Mouse (Mus musculus) heart, postnatal 14 days (tissue): ENCODE data around the gene Chtf18. TPM values are rescaled to one million over a fixed set of nuclear protein-coding genes. Genes with fewer than 3 reads are reported as not detected.

Source experiments
- DNase-seq, 2 experiments: peaks; one replicate each; pipeline ENCODE4 v3.0.0; 2021 to 2022
- intact Hi-C: fragments of 180-260 bp; cut with DNase I; formaldehyde crosslinking; loops from one replicate; pipeline ENCODE4 v1.15.1; 2025
- microRNA-seq, 2 experiments: library from miRNA; unstranded; fragments of <30 nt; microRNA quantifications; one replicate each; pipeline ENCODE4 v1.2.0; 2021 to 2022
- total RNA-seq, 2 experiments: library from RNA; stranded (reverse); gene quantifications; 2 replicates each; pipeline ENCODE4 v1.2.3; 2021

Gene Chtf18
- total RNA-seq, 2 experiments from 2014 or later = 1.1 to 4.4 TPM

DNA sequence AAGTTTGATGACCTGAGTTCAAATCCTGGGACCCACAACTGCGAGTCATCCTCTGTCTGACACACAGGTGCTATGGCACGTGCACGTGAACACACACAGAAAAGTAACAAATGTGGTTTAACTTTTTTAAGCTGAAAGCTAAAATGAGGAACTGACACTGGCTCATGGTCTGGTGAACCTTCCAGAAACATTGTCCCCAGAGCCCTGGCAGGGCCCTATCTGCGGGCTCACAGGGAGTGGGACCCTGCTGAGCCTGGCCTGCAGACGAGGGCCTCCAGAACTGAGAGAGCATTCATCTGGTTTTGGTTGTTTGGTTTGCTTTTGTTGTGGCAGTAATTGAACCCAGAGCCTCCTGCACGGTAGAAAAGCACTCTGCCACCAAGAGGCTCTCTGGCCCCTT, 49.2 kb downstream of the Chtf18 start:
- DNase-seq = no peak
- intact Hi-C loops = no loop called here

DNA sequence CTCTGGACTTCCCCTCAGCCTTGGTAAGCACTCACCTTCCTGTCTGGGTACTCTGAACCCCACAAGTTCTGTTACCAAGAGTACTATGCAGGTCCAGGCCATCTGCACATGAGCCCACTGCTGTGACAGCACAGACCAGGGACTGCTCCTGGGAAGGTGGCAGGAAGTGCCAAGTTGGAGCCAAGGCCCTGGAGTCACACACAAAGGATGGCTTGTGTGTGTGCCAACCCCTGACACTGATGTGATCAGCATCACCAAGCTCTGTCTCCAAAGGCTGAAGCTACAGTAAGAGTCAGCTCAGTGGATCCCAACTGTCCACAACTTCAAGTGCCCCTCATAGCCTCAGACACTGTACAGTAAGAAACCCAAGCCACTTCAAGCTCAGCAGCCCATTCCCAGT, 54.2 kb downstream of the Chtf18 start:
- intact Hi-C loops = no loop called here
- DNase-seq = no peak

Small RNA genes within 50 kb of the gene (microRNA-seq; reads per million reads assigned to microRNA genes)
- gene Gm25083 = 0 reads per million in 2 experiments

Other genes with a start within 250 kb of the Chtf18 start
- not detected for gene Sstr5, start 230.1 kb downstream of the Chtf18 start, total RNA-seq
- under 1 TPM; 0.56 to 0.67 TPM for gene Sox8, start 156.7 kb downstream of the Chtf18 start, total RNA-seq
- 10 to 100 TPM; 26.2 to 28.0 TPM for gene Lmf1, start 148.3 kb downstream of the Chtf18 start, total RNA-seq
- gene Gng13, start 10.2 kb downstream of the Chtf18 start, total RNA-seq = 1 to 10 TPM; 1.7 to 2.1 TPM
- gene Rpusd1, start 251 bp upstream of the Chtf18 start, total RNA-seq = 1 to 10 TPM; 5.0 to 5.4 TPM
- not detected for gene Mslnl, start 8.6 kb upstream of the Chtf18 start, total RNA-seq
- 10 to 100 TPM; 30.0 to 34.5 TPM for gene Msln, start 27.0 kb upstream of the Chtf18 start, total RNA-seq
- 10 to 100 TPM; 44.8 TPM for gene Narfl, start 46.4 kb upstream of the Chtf18 start, total RNA-seq
- gene Haghl, start 58.3 kb upstream of the Chtf18 start, total RNA-seq = 10 to 100 TPM; 15.0 to 15.1 TPM
- under 1 TPM in 1 of 2 experiments, not detected in 1; 0.17 TPM for gene Ccdc78, start 59.2 kb upstream of the Chtf18 start, total RNA-seq
- 10 to 100 TPM; 36.4 to 37.4 TPM for gene Fam173a, start 65.5 kb upstream of the Chtf18 start, total RNA-seq
- gene AC134908.4, start 68.2 kb upstream of the Chtf18 start, total RNA-seq = not detected
- gene Metrn, start 69.7 kb upstream of the Chtf18 start, total RNA-seq = 10 to 100 TPM; 67.1 to 74.7 TPM
- gene Fbxl16, start 81.7 kb upstream of the Chtf18 start, total RNA-seq = 1 to 10 TPM in 1 of 2 experiments, under 1 TPM in 1; 1.00 to 1.2 TPM
- gene Wdr24, start 96.2 kb upstream of the Chtf18 start, total RNA-seq = 10 to 100 TPM; 10.5 to 11.0 TPM
- 10 to 100 TPM; 33.1 to 34.1 TPM for gene Jmjd8, start 101.4 kb upstream of the Chtf18 start, total RNA-seq
- gene Stub1, start 106.0 kb upstream of the Chtf18 start, total RNA-seq = 100 to 1,000 TPM; 106 to 109 TPM
- gene Rhbdl1, start 109.9 kb upstream of the Chtf18 start, total RNA-seq = 1 to 10 TPM; 2.5 to 3.1 TPM
- gene Gm20683, start 114.3 kb upstream of the Chtf18 start, total RNA-seq = 1 to 10 TPM; 2.9 to 3.0 TPM
- 100 to 1,000 TPM; 103 to 105 TPM for gene Rhot2, start 117.4 kb upstream of the Chtf18 start, total RNA-seq
- 1 to 10 TPM; 5.2 to 5.7 TPM for gene Wdr90, start 134.1 kb upstream of the Chtf18 start, total RNA-seq
- 100 to 1,000 TPM; 226 to 230 TPM for gene Mcrip2, start 141.3 kb upstream of the Chtf18 start, total RNA-seq
- 10 to 100 TPM; 11.3 to 13.2 TPM for gene Mettl26, start 147.7 kb upstream of the Chtf18 start, total RNA-seq
- under 1 TPM; 0.91 to 1.00 TPM for gene Wfikkn1, start 153.4 kb upstream of the Chtf18 start, total RNA-seq
- gene Rab40c, start 192.3 kb upstream of the Chtf18 start, total RNA-seq = 10 to 100 TPM; 14.4 to 20.0 TPM
- gene Pigq, start 217.5 kb upstream of the Chtf18 start, total RNA-seq = 10 to 100 TPM; 60.6 to 62.7 TPM
- gene Nhlrc4, start 217.5 kb upstream of the Chtf18 start, total RNA-seq = under 1 TPM in 1 of 2 experiments, not detected in 1; 0.17 TPM
- not detected for gene A930017K11Rik, start 225.1 kb upstream of the Chtf18 start, total RNA-seq